Mouse (Mus musculus) layer of hippocampus, adult 18-20 months (tissue): ENCODE measurements around the gene Leap2. TPM values are rescaled to one million over a fixed set of nuclear protein-coding genes. Genes with fewer than 3 reads are reported as not detected.
"Not testable (repeated sequence)": the region's sequence is repeated elsewhere in the genome, so short reads cannot be mapped to it uniquely, and the experiment has no call there.

Experiments
- DNase-seq, 2 experiments: peaks; one replicate each; pipeline ENCODE4 v3.0.0; 2022; ENCODE audit warnings: low spot score in 2 of 2
- total RNA-seq, 2 experiments: library from RNA; stranded (reverse); gene quantifications; 2 replicates each; pipeline ENCODE4 v1.2.3; 2021

Leap2 gene
- total RNA-seq, 2 experiments from 2014 or later: not detected

- DNase-seq: peak in 1 of 2 experiments; percentile 62
Measured at GRCm38 (mm10) chr11:53443861-53444260, 20.9 kb upstream of the Leap2 start.

GRCm38 (mm10) chr11:53441921-53442320 is 19.0 kb upstream of the Leap2 start:
- no peak for DNase-seq

- DNase-seq: no peak
Measured at GRCm38 (mm10) chr11:53436338-53436737, 13.4 kb upstream of the Leap2 start.

GRCm38 (mm10) chr11:53435504-53435903 is 12.5 kb upstream of the Leap2 start:
- no peak for DNase-seq

- no peak for DNase-seq
Measured at GRCm38 (mm10) chr11:53433057-53433456, 10.1 kb upstream of the Leap2 start.

GRCm38 (mm10) chr11:53431347-53432056 is 8.5 kb upstream of the Leap2 start:
- DNase-seq: no peak

- DNase-seq: peak; percentile 97 to 100
Measured at GRCm38 (mm10) chr11:53430670-53431346, 7.8 kb upstream of the Leap2 start, which contains the start of the genes Uqcrq and Gdf9. TSS of gene Uqcrq (minus strand) at chr11:53430831. TSS of gene Gdf9 (plus strand) at chr11:53431023.

- DNase-seq: no peak
Measured at GRCm38 (mm10) chr11:53430300-53430669, 7.3 kb upstream of the Leap2 start.

GRCm38 (mm10) chr11:53429182-53429581 is 6.2 kb upstream of the Leap2 start:
- DNase-seq: no peak

- DNase-seq: no peak
Measured at GRCm38 (mm10) chr11:53428716-53429057, 5.7 kb upstream of the Leap2 start.

GRCm38 (mm10) chr11:53427993-53428715 is 5.2 kb upstream of the Leap2 start:
- DNase-seq: no peak

GRCm38 (mm10) chr11:53426914-53427313 is 3.9 kb upstream of the Leap2 start:
- not testable (repeated sequence) for DNase-seq

GRCm38 (mm10) chr11:53425711-53426255 is 2.8 kb upstream of the Leap2 start:
- DNase-seq: peak in 1 of 2 experiments; percentile 33

GRCm38 (mm10) chr11:53425251-53425650 is 2.3 kb upstream of the Leap2 start:
- DNase-seq: peak in 1 of 2 experiments; percentile 33

- DNase-seq: peak in 1 of 2 experiments; percentile 34
Measured at GRCm38 (mm10) chr11:53424826-53425225, 1.9 kb upstream of the Leap2 start.

GRCm38 (mm10) chr11:53418048-53418447 is 4.9 kb downstream of the Leap2 start:
- DNase-seq: no peak

GRCm38 (mm10) chr11:53413871-53414270 is 9.1 kb downstream of the Leap2 start:
- no peak for DNase-seq

GRCm38 (mm10) chr11:53411738-53412137 is 11.2 kb downstream of the Leap2 start:
- peak in 1 of 2 experiments; percentile 37 for DNase-seq

- no peak for DNase-seq
Measured at GRCm38 (mm10) chr11:53403638-53404037, 19.3 kb downstream of the Leap2 start.

GRCm38 (mm10) chr11:53393856-53394255 is 29.1 kb downstream of the Leap2 start:
- no peak for DNase-seq

GRCm38 (mm10) chr11:53383758-53384428 is 39.1 kb downstream of the Leap2 start:
- no peak for DNase-seq
